Mouse (Mus musculus) monocyte, adult 5-6 weeks (primary cell): ENCODE data around the gene Hoxc10. TPM values are rescaled to one million over a fixed set of nuclear protein-coding genes. Genes with fewer than 3 reads are reported as not detected.

ENCODE experiments used
- ATAC-seq: fragments of 153-309, 156-312 bp; replicated peaks from 2 replicates; pipeline ENCODE4 v1.8.0; 2017; ENCODE audit warnings: mild to moderate bottlenecking; ENCODE audit not compliant: low TSS enrichment, insufficient number of reproducible peaks, severe bottlenecking, poor library complexity, low FRiP score
- total RNA-seq: library from RNA; stranded (forward); fragments of 200-1000, 200-491, 200-594 nt; gene quantifications from 3 replicates; pipeline ENCODE4 v1.2.3, GENCODE M21; 2017

Gene Hoxc10
- total RNA-seq: not detected in 3 replicates

DNA sequence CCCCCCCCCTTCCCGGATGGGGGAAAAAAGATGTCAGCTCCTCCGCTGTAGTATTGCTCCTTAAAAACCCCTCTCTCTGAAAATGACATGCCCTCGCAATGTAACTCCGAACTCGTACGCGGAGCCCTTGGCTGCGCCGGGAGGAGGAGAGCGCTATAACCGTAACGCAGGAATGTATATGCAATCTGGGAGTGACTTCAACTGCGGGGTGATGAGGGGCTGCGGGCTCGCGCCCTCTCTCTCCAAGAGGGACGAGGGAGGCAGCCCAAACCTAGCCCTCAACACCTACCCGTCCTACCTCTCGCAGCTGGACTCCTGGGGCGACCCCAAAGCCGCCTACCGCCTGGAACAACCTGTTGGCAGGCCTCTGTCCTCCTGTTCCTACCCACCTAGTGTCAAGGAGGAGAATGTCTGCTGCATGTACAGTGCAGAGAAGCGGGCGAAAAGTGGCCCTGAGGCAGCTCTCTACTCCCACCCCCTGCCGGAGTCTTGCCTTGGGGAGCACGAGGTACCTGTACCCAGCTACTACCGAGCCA is at the start of gene Hoxc10:
Hoxc10 (plus strand) TSS at position 21 of the 536 bp plus-strand sequence.
- no peak for ATAC-seq

DNA sequence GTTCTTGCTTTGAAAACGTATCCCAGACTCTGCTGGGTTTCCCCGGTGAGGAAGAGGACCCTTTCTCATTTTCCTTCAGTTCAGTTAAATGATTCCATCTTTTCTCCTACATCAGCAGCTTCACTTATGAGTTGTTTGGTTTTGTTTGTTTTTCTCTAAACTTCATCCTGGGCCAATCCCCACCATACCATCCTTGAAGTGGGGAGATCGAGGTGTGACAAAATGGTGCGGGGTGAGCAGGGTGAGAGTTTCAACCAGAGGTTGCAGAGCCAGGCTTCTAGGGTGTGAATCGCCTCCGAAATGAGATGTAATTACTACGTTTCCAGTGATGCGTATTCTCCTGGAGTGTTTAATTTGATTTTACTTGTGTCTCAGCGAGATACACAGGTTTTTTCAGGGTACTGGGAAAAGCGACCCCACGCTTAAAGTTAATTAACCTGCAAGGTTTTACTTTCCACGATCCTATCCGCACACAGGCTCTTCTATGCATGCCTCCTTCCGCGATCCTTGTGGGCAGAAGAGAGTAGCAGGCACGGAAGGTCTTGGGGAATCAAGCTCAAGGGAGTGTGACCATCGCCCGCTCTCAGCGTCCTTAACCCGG is 48.5 kb upstream of the Hoxc10 start:
- no peak for ATAC-seq

DNA sequence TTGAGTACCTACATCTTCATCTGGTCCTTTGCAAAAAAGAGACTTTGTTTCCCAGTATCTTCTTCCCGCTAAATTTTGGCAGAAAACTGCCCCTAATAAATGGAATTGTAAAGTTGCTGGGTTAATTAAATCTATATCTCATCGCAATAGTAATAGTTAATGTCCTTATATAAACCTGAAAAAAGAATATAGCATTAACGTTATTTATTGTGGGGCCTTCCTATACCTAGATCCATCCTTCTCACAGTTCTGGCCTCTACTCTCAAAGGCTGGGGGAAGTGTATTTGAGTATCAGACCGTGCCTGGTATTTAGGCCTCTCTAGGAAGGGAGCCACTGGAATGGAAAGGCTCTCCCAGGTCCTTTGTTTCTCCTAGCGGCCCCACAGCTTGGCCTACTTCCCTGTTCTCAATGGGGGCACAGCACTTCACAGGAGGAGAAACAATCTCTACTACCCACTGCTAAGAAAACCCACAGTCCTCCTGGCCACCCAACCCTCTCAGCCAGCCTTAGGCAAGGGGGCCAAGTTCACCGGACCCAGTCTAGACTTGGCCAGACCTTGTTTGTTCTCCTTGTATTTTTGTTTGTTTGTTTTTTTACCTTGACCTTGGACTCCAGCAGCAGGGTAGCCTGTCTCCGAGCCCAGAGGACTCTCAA is 47.9 kb upstream of the Hoxc10 start:
- ATAC-seq: no peak

DNA sequence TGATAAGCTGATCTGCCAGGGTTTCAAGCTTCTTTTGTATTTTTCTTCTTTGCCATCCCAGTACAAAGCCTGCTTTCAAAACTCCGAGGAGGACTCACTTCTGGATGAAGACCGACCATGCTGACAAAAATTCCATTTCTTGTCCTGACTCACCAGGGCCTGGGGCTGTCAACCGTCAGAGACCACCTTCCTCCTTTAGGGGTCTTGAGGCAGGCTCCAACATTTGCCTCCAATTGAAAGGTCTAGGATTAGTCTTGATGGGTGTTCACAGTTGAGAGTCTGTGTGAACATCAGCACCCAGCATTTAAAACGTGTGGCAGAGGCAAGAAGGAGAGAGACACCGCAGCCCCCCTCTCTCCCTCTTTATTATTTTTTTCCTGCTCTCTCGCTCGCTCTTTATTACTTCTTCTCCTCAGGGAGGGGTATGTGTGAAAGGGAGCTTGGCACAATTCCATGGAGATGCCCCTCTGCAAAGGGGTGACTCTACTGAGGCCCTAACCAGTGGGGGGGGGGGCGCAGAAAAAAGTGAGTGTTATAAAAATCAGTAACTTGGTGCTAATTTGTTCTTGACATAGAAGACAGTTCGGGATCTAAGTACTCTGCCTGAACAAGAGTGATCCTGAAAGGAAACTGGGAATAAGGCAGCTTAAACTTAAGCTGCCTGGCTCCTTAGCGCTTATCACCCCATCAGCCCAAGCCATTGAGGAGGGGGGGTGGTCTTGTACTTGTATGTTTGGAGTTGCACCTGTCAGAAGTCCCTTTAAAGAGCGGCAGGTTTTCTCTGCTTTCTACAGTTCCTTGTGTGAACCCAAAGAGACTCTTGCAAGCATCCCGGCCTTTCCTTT is 47.0 kb upstream of the Hoxc10 start:
- no peak for ATAC-seq

DNA sequence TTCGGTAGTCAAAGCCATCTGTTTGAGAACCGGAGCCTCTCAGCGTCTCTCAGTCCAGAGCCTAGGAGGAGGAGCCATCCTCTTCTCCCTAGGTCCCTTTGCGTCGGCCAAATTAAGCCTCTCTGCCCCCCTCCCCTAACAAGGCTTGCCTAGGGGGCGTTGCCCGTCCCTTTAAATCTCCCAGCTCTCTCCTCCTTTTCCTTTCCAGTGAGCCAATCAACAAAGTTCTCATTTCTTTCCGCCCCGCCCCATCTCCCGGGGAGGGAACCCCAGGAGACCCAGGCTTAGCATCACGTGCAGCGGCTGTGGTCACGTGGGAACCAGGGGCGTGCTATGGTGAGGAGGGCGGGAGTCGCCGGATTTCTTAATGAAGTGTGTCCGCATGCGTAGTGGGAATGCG is 46.0 kb upstream of the Hoxc10 start:
- no peak for ATAC-seq

DNA sequence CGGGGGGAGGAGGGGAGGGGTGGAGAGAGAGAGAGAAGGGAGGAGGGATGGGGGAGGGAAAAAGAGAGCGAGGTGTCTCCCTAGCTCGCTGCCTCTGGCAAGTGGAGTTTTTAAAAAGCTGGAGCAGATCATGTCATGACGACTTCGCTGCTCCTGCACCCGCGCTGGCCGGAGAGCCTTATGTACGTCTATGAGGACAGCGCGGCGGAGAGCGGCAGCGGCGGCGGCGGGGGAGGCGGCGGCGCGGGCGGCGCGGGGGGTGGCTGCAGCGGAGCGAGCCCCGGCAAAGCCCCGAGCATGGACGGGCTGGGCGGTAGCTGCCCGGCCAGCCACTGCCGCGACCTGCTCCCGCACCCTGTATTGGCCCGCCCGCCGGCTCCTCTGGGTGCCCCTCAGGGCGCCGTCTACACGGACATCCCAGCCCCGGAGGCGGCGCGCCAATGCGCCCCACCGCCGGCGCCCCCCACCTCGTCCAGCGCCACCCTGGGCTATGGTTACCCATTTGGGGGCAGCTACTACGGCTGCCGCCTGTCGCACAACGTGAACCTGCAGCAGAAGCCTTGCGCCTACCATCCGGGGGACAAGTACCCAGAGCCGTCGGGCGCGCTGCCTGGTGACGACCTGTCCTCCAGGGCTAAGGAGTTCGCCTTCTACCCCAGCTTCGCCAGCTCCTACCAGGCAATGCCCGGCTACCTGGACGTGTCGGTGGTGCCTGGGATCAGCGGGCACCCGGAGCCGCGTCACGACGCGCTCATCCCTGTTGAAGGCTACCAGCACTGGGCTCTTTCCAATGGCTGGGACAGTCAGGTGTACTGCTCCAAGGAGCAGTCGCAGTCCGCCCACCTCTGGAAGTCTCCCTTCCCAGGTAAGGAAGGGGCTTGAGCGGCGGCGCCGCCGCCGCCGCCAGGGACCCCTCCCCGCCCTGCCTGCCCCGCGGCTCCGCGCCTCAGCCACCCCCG is 45.3 kb upstream of the Hoxc10 start, which contains the start of gene Hoxc13:
Hoxc13 (plus strand) TSS at position 51 of the 959 bp plus-strand sequence.
- ATAC-seq: no peak

DNA sequence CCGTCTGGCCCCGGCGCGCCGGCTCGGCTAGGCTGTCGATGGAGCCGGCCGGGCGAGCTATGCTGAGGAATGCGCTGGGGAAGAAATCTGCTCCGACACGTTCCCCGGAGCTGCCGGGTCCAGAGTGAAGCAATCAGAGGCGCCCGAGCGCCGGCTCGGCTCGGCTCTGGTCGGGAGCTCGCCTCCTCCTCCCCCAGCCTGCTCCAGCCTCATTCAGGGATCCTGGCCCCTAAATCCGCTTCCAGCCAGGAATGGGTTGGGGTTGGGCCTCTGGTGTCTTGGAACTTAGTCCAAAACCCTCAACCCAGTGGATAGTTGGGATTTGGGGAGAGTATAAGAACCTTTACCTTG is 44.6 kb upstream of the Hoxc10 start:
- no peak for ATAC-seq

DNA sequence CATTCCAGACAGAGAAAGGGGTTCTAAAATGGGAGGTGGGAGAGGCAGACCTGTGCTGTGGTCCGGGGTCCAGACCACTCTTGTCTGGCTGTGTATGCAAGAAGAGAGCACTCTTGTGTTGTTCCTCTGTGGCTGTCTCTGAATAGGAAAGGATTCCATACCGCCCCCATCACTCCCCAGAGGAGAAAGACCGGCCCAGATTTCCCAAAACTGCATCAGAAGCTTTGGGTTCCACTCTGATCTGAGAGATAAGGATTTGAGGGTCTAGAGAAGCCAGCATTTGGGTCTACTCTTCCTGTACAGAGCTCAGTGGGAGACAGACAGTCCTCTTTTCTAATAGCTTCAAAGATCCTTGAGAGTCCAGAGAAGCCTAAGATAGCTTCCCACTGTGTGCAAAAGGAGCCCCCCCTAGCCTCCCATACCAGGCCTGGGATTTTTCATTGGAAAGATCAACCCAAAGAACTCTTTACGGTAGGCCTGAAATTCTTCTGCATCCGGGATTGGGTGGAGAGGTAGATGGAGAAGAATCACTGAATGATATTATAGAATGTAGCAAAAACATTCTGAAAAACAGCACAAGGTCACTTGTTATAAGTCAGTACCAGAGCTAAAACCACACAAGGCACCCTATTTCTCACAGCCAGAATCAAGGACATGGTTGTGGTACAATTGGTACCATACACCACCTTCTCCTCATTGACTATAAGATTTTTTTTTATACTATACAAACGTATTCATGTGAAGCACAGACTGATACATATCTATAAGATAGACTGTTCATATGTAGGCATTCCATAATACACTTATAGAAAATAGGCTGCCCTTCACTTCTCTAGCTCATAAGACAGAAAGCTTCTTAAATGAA is 43.7 kb upstream of the Hoxc10 start:
- no peak for ATAC-seq

DNA sequence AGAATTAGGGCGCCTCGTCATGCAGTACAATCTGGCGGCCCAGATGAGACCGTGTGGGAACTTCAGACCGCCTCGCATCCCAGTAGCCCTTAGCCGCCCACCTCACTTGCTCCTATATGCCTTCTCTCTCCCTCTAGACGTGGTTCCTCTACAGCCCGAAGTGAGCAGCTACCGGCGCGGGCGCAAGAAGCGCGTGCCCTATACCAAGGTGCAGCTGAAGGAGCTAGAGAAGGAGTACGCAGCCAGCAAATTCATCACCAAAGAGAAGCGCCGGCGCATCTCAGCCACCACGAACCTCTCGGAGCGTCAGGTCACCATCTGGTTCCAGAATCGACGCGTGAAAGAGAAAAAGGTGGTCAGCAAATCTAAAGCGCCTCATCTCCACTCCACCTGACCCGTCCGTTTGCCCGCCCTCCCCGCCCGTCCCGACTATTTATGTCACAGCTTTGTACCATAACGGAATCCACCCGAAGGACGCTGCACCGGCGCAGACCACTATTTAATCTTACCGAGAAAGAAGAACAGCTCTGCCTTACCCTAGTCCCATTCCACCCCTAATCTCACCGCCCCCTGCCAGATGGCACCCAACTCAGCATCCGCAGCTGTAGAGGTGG is 39.5 kb upstream of the Hoxc10 start:
- ATAC-seq: no peak

DNA sequence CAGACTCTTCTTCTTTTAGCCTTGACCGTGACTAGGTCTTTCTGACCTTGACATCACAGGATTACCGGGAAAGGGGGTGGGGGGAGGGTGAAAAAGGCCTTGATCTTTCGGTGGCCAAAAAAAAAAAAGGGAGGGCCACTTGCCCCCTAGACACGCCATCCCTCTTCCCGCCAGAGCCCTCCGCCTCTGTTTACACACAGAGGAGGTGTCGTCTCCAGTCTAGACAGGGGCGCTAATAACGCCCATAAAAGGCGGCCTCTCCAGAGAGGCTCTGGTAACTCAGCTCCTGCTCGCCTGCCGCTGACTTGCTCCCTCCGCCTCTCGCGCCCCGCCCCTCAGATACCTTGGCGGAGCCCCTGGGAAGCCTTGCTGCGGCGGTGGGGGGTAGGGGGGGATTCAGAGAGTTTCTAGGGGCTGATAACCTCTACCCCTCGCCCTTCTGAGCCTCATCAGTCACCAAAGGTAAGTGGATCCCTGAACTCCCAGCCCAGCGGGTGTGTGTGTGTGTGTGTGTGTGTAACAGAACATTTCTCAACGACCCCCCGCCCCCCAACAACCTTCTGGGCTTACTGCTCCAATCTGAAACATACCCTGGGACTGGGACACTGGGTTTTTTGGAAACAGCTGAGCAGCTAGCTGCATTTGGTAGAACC is 34.8 kb upstream of the Hoxc10 start:
- no peak for ATAC-seq

DNA sequence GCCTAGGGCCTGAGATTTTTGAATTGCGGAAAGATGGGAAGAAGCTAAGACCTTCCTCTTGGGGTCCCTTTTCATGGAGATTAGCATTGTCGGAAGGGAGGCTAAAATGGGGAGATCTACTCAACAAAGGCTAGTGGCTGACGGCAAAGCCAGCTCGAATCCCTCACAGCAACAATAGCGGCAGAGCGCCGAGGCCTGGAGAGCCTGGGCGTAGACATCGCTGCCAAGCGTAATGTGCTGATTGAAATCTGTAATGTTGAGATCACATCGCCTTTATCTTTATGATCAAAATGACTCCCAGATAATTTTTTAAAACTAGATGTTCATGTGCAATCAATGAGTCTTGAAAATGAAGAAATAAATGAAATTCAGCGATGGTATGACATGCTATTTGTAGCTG is 32.2 kb upstream of the Hoxc10 start:
- ATAC-seq: no peak

DNA sequence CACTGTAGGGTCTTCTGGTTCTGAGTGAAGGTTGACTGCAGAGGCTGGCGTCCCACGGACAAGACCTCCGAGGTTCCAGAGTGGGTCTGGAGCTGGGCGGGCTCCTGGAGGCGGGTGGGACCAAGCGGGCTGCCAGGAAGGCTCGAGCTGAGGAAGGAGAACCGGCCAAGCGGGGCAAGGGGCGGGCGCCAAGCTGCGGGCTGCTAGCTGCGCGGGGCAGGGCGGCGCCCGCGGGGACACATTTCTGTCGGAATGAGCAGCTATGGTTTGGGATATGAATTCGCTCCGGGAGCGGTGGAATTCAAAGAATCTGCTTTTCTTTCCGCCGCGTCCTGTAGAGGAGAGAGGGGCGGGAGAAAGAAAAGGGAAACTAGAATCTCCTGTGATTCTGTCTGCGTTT is 31.7 kb upstream of the Hoxc10 start:
- ATAC-seq: no peak

DNA sequence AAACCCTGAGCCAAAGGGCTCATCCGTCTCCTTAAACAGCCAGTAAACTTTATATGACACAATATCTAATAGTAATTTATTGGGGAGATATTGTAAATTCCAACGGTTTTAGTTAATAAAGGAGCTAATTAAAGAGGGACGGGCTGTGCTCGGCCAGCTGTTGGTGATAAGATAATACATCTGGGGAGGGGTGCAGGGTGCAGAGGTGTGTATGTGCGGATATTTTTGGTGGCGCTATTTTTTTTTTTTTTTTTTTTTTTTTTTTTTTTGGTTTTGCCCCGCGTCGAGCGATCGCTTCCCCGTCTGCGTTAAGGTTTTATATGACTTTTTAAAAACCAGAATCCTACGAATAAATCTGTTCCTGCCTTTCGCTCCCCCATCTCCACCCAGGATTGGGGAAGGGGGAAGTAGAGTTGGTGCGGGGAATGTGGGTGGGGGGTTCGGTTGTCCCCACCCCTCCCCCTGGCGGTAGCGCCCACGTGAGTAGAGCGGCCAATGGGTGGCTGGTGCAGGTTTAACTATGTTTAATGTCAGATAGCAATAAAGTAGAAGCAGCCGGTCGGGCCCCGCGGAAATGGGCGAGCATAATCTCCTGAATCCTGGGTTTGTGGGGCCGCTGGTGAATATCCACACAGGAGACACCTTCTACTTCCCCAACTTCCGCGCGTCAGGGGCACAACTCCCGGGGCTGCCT is 30.2 kb upstream of the Hoxc10 start, which contains the start of gene Hoxc12:
Hoxc12 (plus strand) TSS at position 479 of the 694 bp plus-strand sequence.
- ATAC-seq: no peak

DNA sequence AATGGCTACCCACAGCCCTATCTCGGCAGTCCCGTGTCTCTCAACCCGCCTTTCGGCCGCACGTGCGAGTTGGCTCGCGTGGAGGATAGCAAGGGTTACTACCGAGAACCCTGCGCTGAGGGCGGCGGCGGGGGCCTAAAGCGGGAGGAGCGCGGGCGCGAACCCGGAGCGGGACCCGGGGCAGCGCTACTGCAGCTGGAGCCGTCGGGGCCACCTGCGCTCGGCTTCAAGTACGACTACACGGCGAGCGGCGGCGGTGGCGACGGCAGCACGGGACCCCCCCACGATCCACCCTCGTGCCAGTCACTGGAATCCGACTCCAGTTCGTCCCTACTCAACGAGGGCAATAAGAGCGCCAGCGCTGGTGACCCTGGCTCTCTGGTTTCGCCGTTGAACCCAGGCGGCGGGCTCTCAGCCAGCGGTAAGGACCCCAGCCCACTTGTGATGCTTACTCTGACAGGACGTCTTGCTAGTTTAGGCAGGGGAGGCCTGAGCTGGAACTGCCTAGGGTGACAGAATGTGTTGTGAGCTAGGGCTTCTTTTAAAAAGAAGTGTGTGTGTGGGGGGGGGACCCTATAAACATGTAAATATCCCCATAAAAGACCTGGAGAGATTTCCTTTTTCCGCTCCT is 29.4 kb upstream of the Hoxc10 start:
- no peak for ATAC-seq

DNA sequence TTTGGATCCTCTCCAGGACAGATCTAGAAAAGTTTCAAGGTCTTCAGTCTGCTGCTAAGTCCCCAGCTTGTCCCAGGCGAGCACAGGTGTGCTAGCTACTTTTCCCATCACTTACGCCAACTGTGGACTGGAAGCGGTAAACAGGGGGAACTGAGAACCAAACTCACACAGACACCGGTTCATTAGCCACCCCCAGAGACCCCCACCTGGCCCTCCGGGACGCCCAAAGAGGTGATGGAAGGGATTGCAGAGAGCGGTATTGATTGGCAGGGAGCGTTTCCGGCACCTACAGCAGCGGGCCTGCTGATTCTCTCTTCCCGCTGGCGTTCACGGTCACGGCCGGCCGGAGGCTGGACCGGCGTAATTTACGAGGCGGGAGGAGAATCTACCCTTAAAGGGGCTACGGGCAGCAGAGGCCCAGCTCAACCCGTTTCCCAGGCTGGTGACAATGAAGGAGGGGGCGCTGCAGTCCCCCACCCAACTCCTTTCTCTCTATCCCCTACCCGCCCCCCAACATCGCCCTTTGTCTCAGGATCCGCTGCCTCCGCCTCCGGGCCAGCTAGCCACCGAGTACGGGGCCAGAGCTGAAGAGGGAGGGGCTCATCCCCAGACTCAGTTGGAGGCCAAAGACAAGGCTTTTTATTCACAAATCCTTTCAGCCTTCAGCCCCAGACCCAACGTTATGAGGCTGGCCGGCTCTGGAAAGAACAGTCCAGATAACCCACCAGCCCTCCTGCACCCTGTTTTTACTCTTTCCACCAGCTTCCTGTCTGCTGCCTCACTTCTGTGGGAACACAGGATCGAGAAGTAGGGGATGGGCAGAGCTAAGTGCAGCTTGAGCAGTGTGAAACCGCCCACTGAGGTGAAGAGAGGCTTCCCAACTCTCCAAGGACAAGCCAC is 27.1 kb upstream of the Hoxc10 start:
- ATAC-seq: no peak
